Mouse (Mus musculus): ENCODE results near the gene Abcc4.

- TF ChIP-seq CTCF (IDR thresholded peaks at IDR 0.05; ENCODE audit: extremely low read depth, insufficient read depth, low read length) (no peak), POLR2A (IDR thresholded peaks at IDR 0.05; ENCODE audit: extremely low read depth, insufficient read depth, low read length) (no peak)
Observed at GRCm38 (mm10) chr14:118566214-118566688, 139.8 kb downstream of the Abcc4 start.
